Mouse (Mus musculus) kidney, adult 2 months (tissue): Measurements from ENCODE around the gene Gm20662. TPM values are rescaled to one million over a fixed set of nuclear protein-coding genes. Genes with fewer than 3 reads are reported as not detected.

Source experiments
- DNase-seq: peaks from one replicate; pipeline ENCODE4 v3.0.0; 2021
- H3K27ac ChIP-seq: fragments of 200-500 bp; 2 replicates; pipeline ENCODE4 v1.5.1; 2012; ENCODE audit warnings: low read depth, low read length, control low read depth, inconsistent platforms; ENCODE audit not compliant: insufficient read depth
- H3K27me3 ChIP-seq: fragments of 200-500 bp; replicated peaks from 2 replicates; pipeline ENCODE4 v1.6.1; 2012; ENCODE audit warnings: mild to moderate bottlenecking, moderate library complexity, low read length, inconsistent platforms; ENCODE audit not compliant: control insufficient read depth, insufficient read depth
- H3K36me3 ChIP-seq: fragments of 200-500 bp; 2 replicates; pipeline ENCODE4 v1.6.1; 2012; ENCODE audit warnings: mild to moderate bottlenecking, moderate library complexity, low read length, inconsistent platforms; ENCODE audit not compliant: control insufficient read depth, insufficient read depth
- H3K4me1 ChIP-seq: fragments of 200-500 bp; 2 replicates; pipeline ENCODE4 v1.6.1; 2011; ENCODE audit warnings: low read length; ENCODE audit not compliant: control insufficient read depth, insufficient read depth
- H3K4me3 ChIP-seq: fragments of 200-500 bp; 2 replicates; pipeline ENCODE4 v1.5.1; 2011; ENCODE audit warnings: mild to moderate bottlenecking, low read depth, low read length, control low read depth; ENCODE audit not compliant: insufficient read depth
- CTCF ChIP-seq: fragments of 200-500 bp; conservative IDR thresholded peaks from 2 replicates; pipeline ENCODE4 v1.5.1; 2011; ENCODE audit warnings: low read depth, mild to moderate bottlenecking, control low read depth, low read length, moderate library complexity, mixed read lengths; ENCODE audit not compliant: insufficient read depth, insufficient read length
- POLR2A ChIP-seq: fragments of 200-500 bp; IDR thresholded peaks from one replicate; pipeline ENCODE4 v1.6.1; 2011; ENCODE audit warnings: low read depth, low read length, control low read depth
- WGBS: fragments of 180-500 bp; shearing (Covaris S2); methylation state at CpG from one replicate; pipeline ENCODE4 v1.1.7; 2018; 5-methylcytosine and 5-hydroxymethylcytosine counted together
- polyA plus RNA-seq: library from polyadenylated mRNA; depleted of rRNA; stranded (reverse); fragments of >200 nt; gene quantifications from 2 replicates; pipeline ENCODE4 v1.2.3, GENCODE M21; 2012; rRNA removed

Gene Gm20662
- 0.55 and 2.5 TPM in 2 replicates for polyA plus RNA-seq

GRCm38 (mm10) chr9:107996049-107996448, at the start of gene Gm20662:
Gene Gm20662, plus strand, starts transcription at chr9:107996349.
- no peaks in the 10 kb centered on the region for H3K27me3 ChIP-seq
- WGBS, result 96% methylated on average over 5 of the region's 5 CpGs
- H3K4me3 ChIP-seq, result no peak within 1 kb of the TSS
- no peaks in the 10 kb centered on the region for H3K4me1 ChIP-seq
- TF ChIP-seq CTCF, result no peak
- no peak for TF ChIP-seq POLR2A
- no peaks in the 10 kb centered on the region for H3K36me3 ChIP-seq
- no peak within 1 kb of the TSS for H3K27ac ChIP-seq
- no peak for DNase-seq

GRCm38 (mm10) chr9:107947241-107948194, 48.6 kb upstream of the Gm20662 start:
- no peak for DNase-seq
- no peaks in the 10 kb centered on the region for H3K36me3 ChIP-seq
- no peak overlapping the region for H3K4me3 ChIP-seq
- no peak overlapping the region for H3K27ac ChIP-seq
- TF ChIP-seq POLR2A, result no peak
- no peak for TF ChIP-seq CTCF
- no peaks in the 10 kb centered on the region for H3K4me1 ChIP-seq
- H3K27me3 ChIP-seq, result no peaks in the 10 kb centered on the region
- 84% methylated on average over 31 of the region's 31 CpGs for WGBS

- DNase-seq, result no peak
- no peak overlapping the region for H3K4me3 ChIP-seq
- 81% methylated on average over 13 of the region's 13 CpGs for WGBS
- H3K4me1 ChIP-seq, result no peaks in the 10 kb centered on the region
- no peak for TF ChIP-seq POLR2A
- TF ChIP-seq CTCF, result no peak
- no peaks in the 10 kb centered on the region for H3K36me3 ChIP-seq
- H3K27me3 ChIP-seq, result no peaks in the 10 kb centered on the region
- H3K27ac ChIP-seq, result no peak overlapping the region
Observed at GRCm38 (mm10) chr9:107949184-107949921, 46.8 kb upstream of the Gm20662 start.

- H3K4me1 ChIP-seq, result no peaks in the 10 kb centered on the region
- no peak for DNase-seq
- WGBS, result 86% methylated on average over 10 of the region's 10 CpGs
- H3K27me3 ChIP-seq, result no peaks in the 10 kb centered on the region
- no peaks in the 10 kb centered on the region for H3K36me3 ChIP-seq
- peak within 1 kb of the TSS; percentile 48; the same call in 1 of the 2 replicates for H3K27ac ChIP-seq
- TF ChIP-seq CTCF, result no peak
- no peak for TF ChIP-seq POLR2A
- peak within 1 kb of the TSS; percentile 76 for H3K4me3 ChIP-seq
Observed at GRCm38 (mm10) chr9:107949922-107950235, 46.3 kb upstream of the Gm20662 start, which contains the start of gene Traip. Gene Traip, plus strand, starts transcription at chr9:107950136.

GRCm38 (mm10) chr9:107950460-107951355, 45.4 kb upstream of the Gm20662 start:
- 10% methylated on average over 45 of the region's 45 CpGs for WGBS
- peak; percentile 26 for TF ChIP-seq POLR2A
- no peak for TF ChIP-seq CTCF
- H3K4me3 ChIP-seq, result peak overlapping the region; percentile 76
- H3K27me3 ChIP-seq, result no peaks in the 10 kb centered on the region
- no peaks in the 10 kb centered on the region for H3K36me3 ChIP-seq
- peak overlapping the region; percentile 48; the same call in 1 of the 2 replicates for H3K27ac ChIP-seq
- no peaks in the 10 kb centered on the region for H3K4me1 ChIP-seq
- peak; percentile 96 for DNase-seq

- WGBS, result 81% methylated on average over 6 of the region's 6 CpGs
- Histone ChIP-seq H3K36me3 (no peaks in the 10 kb centered on the region), H3K27ac (no peak overlapping the region), H3K27me3 (no peaks in the 10 kb centered on the region), H3K4me3 (no peak overlapping the region), H3K4me1 (no peaks in the 10 kb centered on the region)
- DNase-seq, result no peak
- no peak for TF ChIP-seq CTCF
- no peak for TF ChIP-seq POLR2A
Observed at GRCm38 (mm10) chr9:107955613-107956289, 40.4 kb upstream of the Gm20662 start.
